Mouse (Mus musculus) frontal cortex, postnatal 25 days (tissue): ENCODE measurements around the gene Esrrg.

Experiments used
- DNase-seq, 2 experiments: peaks; one replicate each; pipeline ENCODE4 v3.0.0; 2022; ENCODE audit warnings: low spot score in 2 of 2

Gene Esrrg

GRCm38 (mm10) chr1:187907871-187908270 lies 299.3 kb downstream of the Esrrg start:
- DNase-seq: no peak

- peak in 1 of 2 experiments; percentile 8 for DNase-seq
Observed at GRCm38 (mm10) chr1:187910718-187911117, 302.1 kb downstream of the Esrrg start.

- no peak for DNase-seq
Observed at GRCm38 (mm10) chr1:187911201-187911600, 302.6 kb downstream of the Esrrg start.

- DNase-seq: no peak
Observed at GRCm38 (mm10) chr1:187918303-187918702, 309.7 kb downstream of the Esrrg start.

- DNase-seq: no peak
Observed at GRCm38 (mm10) chr1:187918939-187919338, 310.3 kb downstream of the Esrrg start.

GRCm38 (mm10) chr1:187920156-187920777 lies 311.7 kb downstream of the Esrrg start:
- no peak for DNase-seq

GRCm38 (mm10) chr1:187931146-187931545 lies 322.6 kb downstream of the Esrrg start:
- DNase-seq: no peak

GRCm38 (mm10) chr1:187938652-187939051 lies 330.1 kb downstream of the Esrrg start:
- DNase-seq: no peak

GRCm38 (mm10) chr1:187939078-187939477 lies 330.5 kb downstream of the Esrrg start:
- DNase-seq: no peak

- no peak for DNase-seq
Observed at GRCm38 (mm10) chr1:187951506-187951905, 342.9 kb downstream of the Esrrg start.

GRCm38 (mm10) chr1:187956702-187957101 lies 348.1 kb downstream of the Esrrg start:
- no peak for DNase-seq

GRCm38 (mm10) chr1:187959192-187959591 lies 350.6 kb downstream of the Esrrg start:
- no peak for DNase-seq

GRCm38 (mm10) chr1:187961452-187961851 lies 352.9 kb downstream of the Esrrg start:
- DNase-seq: no peak

GRCm38 (mm10) chr1:187964829-187965760 lies 356.5 kb downstream of the Esrrg start:
- no peak for DNase-seq

- DNase-seq: no peak
Observed at GRCm38 (mm10) chr1:187965921-187966320, 357.3 kb downstream of the Esrrg start.

GRCm38 (mm10) chr1:187968379-187968778 lies 359.8 kb downstream of the Esrrg start:
- DNase-seq: no peak

GRCm38 (mm10) chr1:187969491-187969890 lies 360.9 kb downstream of the Esrrg start:
- no peak for DNase-seq

- peak; percentile 24 to 34 for DNase-seq
Observed at GRCm38 (mm10) chr1:187974396-187974795, 365.8 kb downstream of the Esrrg start.

GRCm38 (mm10) chr1:187975465-187976352 lies 367.1 kb downstream of the Esrrg start:
- DNase-seq: no peak

GRCm38 (mm10) chr1:187976353-187976730 lies 367.8 kb downstream of the Esrrg start:
- DNase-seq: no peak

- DNase-seq: no peak
Observed at GRCm38 (mm10) chr1:187981028-187981427, 372.4 kb downstream of the Esrrg start.

- no peak for DNase-seq
Observed at GRCm38 (mm10) chr1:187983177-187983576, 374.6 kb downstream of the Esrrg start.
